Mouse (Mus musculus) stomach, postnatal 0 days (tissue): ENCODE results near the gene Gm13278. TPM values are rescaled to one million over a fixed set of nuclear protein-coding genes. Genes with fewer than 3 reads are reported as not detected.
"Not testable (repeated sequence)": the region's sequence is repeated elsewhere in the genome, so short reads cannot be mapped to it uniquely, and the experiment has no call there.

Experiments used
- ATAC-seq: fragments of 200-750 bp; cut with Nextera tagmentation; 2 replicates; pipeline ENCODE4 v1.8.0; 2017; ENCODE audit not compliant: low FRiP score, low TSS enrichment
- DNase-seq: peaks from one replicate; pipeline ENCODE4 v3.0.0-alpha.2; 2016; ENCODE audit warnings: low spot score
- H3K27ac ChIP-seq: fragments of 300-500 bp; sonication (generic); replicated peaks from 2 replicates; pipeline ENCODE4 v1.5.1; 2014; ENCODE audit warnings: mild to moderate bottlenecking, control low read depth
- H3K27me3 ChIP-seq: fragments of 300-500 bp; sonication (generic); 2 replicates; pipeline ENCODE4 v1.6.1; 2014; ENCODE audit warnings: low read length; ENCODE audit not compliant: control insufficient read depth, insufficient read depth
- H3K36me3 ChIP-seq: fragments of 300-500 bp; sonication (generic); 2 replicates; pipeline ENCODE4 v1.6.1; 2014; ENCODE audit warnings: low read length, mixed read lengths; ENCODE audit not compliant: control insufficient read depth, insufficient read depth
- H3K4me1 ChIP-seq: fragments of 300-500 bp; sonication (generic); replicated peaks from 2 replicates; pipeline ENCODE4 v1.6.1; 2014; ENCODE audit warnings: antibody characterized with exemption; ENCODE audit not compliant: control insufficient read depth, insufficient read depth
- H3K4me2 ChIP-seq: fragments of 300-500 bp; sonication (generic); replicated peaks from 2 replicates; pipeline ENCODE4 v1.6.1; 2014; ENCODE audit warnings: low read depth, mild to moderate bottlenecking, control low read depth, moderate library complexity
- H3K4me3 ChIP-seq: fragments of 300-500 bp; sonication (generic); 2 replicates; pipeline ENCODE4 v1.5.1; 2014; ENCODE audit warnings: low read depth, low read length, control low read depth
- H3K9ac ChIP-seq: fragments of 300-500 bp; sonication (generic); 2 replicates; pipeline ENCODE4 v1.6.1; 2014; ENCODE audit warnings: mild to moderate bottlenecking, low read length, control low read depth, mixed read lengths
- H3K9me3 ChIP-seq: fragments of 300-500 bp; sonication (generic); 2 replicates; pipeline ENCODE4 v1.6.1; 2016; ENCODE audit warnings: low read length; ENCODE audit not compliant: control insufficient read depth
- CTCF ChIP-seq: IDR thresholded peaks from 2 replicates; pipeline ENCODE4 v1.5.1; 2016; ENCODE audit warnings: antibody characterized with exemption, low read depth, mild to moderate bottlenecking, moderate library complexity
- WGBS: fragments of 180-500 bp; shearing (Covaris S2); extraction: QIAGEN DNeasy Blood & Tissue Kit; methylation state at CpG from one replicate; pipeline ENCODE4 v1.1.7; 2014; 5-methylcytosine and 5-hydroxymethylcytosine counted together
- polyA plus RNA-seq: library from polyadenylated mRNA; unstranded; fragments of >200 nt; fragmentation: Nextera tagmentation; extraction: Ambion mirVana; gene quantifications from 2 replicates; pipeline ENCODE4 v1.2.1, GENCODE M21; 2015

Gm13278 gene
- polyA plus RNA-seq, 1 experiment from 2014 or later = not detected

- not testable (repeated sequence) for H3K9me3 ChIP-seq, H3K36me3 ChIP-seq, H3K4me1 ChIP-seq, H3K27me3 ChIP-seq
- peak; percentile 100 for ATAC-seq
- Histone ChIP-seq H3K9ac (peak overlapping the region; percentile 64), H3K4me3 (peak overlapping the region; percentile 49), H3K27ac (peak overlapping the region; percentile 96), H3K4me2 (peak overlapping the region; percentile 66)
- DNase-seq = peak; percentile 82
- WGBS = 0% methylated on average over 16 of the region's 21 CpGs
- TF ChIP-seq CTCF = peak; percentile 72
Observed at GRCm38 (mm10) chr4:88757628-88758031, 33.7 kb upstream of the Gm13278 start.

GRCm38 (mm10) chr4:88758751-88759150 is 32.6 kb upstream of the Gm13278 start:
- 85% methylated on average over 8 of the region's 9 CpGs for WGBS
- not testable (repeated sequence) for H3K9me3 ChIP-seq, H3K4me2 ChIP-seq, H3K36me3 ChIP-seq, ATAC-seq, H3K4me3 ChIP-seq, DNase-seq, H3K27ac ChIP-seq, H3K9ac ChIP-seq, H3K27me3 ChIP-seq, H3K4me1 ChIP-seq

GRCm38 (mm10) chr4:88759610-88760268 is 31.6 kb upstream of the Gm13278 start, which contains the start of gene Gm13283:
TSS of gene Gm13283 (plus strand) at chr4:88760119.
- not testable (repeated sequence) for H3K9ac ChIP-seq, DNase-seq, H3K9me3 ChIP-seq, H3K27me3 ChIP-seq, H3K36me3 ChIP-seq, H3K4me1 ChIP-seq, ATAC-seq
- WGBS = 27% methylated on average over 7 of the region's 14 CpGs
- H3K4me3 ChIP-seq = peak within 1 kb of the TSS; percentile 31
- H3K4me2 ChIP-seq = peak within 1 kb of the TSS; percentile 41
- 0 out of 2 replicates have a peak within 1 kb of the TSS, but pooled peaks have one; percentile 24 for H3K27ac ChIP-seq

GRCm38 (mm10) chr4:88760431-88760830 is 30.9 kb upstream of the Gm13278 start:
- under 1% methylated on average over 21 of the region's 28 CpGs for WGBS
- peak overlapping the region; percentile 41 for H3K4me2 ChIP-seq
- H3K36me3 ChIP-seq, ATAC-seq, H3K27me3 ChIP-seq, H3K4me1 ChIP-seq, H3K9me3 ChIP-seq, H3K9ac ChIP-seq: not testable (repeated sequence)
- DNase-seq = peak; percentile 79
- peak overlapping the region; percentile 31 for H3K4me3 ChIP-seq
- peak; percentile 71 for TF ChIP-seq CTCF
- H3K27ac ChIP-seq = 0 out of 2 replicates have a peak overlapping the region, but pooled peaks have one; percentile 24

GRCm38 (mm10) chr4:88761776-88762175 is 29.6 kb upstream of the Gm13278 start:
- not testable (repeated sequence) for H3K36me3 ChIP-seq, H3K4me2 ChIP-seq, H3K4me1 ChIP-seq, H3K9me3 ChIP-seq, H3K27me3 ChIP-seq, ATAC-seq, H3K9ac ChIP-seq, DNase-seq, H3K4me3 ChIP-seq, H3K27ac ChIP-seq
- TF ChIP-seq CTCF = peak; percentile 16; the same call in 1 of the 2 replicates
- WGBS = 60% methylated on average over 6 of the region's 8 CpGs

GRCm38 (mm10) chr4:88762341-88762740 is 29.0 kb upstream of the Gm13278 start:
- not testable (repeated sequence) for H3K4me2 ChIP-seq, DNase-seq, H3K27me3 ChIP-seq, H3K9ac ChIP-seq, H3K9me3 ChIP-seq, H3K36me3 ChIP-seq, H3K27ac ChIP-seq, H3K4me3 ChIP-seq, H3K4me1 ChIP-seq, ATAC-seq
- 51% methylated on average over 8 of the region's 9 CpGs for WGBS
